Mouse (Mus musculus) urinary bladder, postnatal 10 days (tissue): ENCODE results near the gene Gm14403.
"Not testable (repeated sequence)": the region's sequence is repeated elsewhere in the genome, so short reads cannot be mapped to it uniquely, and the experiment has no call there.

Source experiments
- DNase-seq: peaks from one replicate; pipeline ENCODE4 v3.0.0; 2022; ENCODE audit warnings: low spot score

Gm14403 gene

DNA sequence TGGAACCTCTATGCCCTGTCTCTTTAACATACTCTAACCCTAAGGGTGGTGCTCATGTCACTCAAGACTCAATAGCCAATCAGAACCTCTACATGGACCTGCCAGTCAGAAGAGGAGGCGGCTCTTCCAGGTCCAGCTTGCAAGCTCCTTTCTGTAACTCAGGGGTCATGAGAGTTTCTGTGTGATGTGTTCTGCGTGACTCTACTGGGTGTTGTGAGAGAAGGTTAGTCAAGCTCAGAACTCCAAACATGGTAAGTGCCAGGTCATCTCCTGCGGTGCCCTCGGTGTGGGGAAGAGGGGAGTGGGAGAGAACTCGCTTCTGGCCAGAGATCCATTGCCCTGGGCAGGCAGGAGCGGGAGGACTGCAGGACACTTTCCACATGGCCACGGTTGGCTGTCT, at the start of gene Gm14403:
Gene Gm14403, plus strand, starts transcription at position 149 of the 400 bp plus-strand sequence.
- DNase-seq, result not testable (repeated sequence)

DNA sequence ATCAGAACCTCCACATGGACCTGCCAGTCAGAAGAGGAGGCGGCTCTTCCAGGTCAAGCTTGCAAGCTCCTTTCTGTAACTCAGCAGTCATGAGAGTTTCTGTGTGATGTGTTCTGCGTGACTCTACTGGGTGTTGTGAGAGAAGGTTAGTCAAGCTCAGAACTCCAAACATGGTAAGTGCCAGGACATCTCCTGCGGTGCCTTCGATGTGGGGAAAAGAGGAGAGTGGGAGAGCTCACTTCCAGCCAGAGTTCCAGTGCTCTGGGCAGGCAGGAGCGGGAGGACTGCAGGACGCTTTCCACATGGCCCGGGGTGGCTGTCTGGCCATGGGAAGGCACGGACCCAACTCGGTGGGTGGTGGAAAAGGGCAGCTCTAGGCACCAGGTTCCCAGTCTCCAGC, 33.3 kb upstream of the Gm14403 start, which contains the start of gene Zfp970:
Gene Zfp970, plus strand, starts transcription at position 58 of the 400 bp plus-strand sequence.
- not testable (repeated sequence) for DNase-seq

DNA sequence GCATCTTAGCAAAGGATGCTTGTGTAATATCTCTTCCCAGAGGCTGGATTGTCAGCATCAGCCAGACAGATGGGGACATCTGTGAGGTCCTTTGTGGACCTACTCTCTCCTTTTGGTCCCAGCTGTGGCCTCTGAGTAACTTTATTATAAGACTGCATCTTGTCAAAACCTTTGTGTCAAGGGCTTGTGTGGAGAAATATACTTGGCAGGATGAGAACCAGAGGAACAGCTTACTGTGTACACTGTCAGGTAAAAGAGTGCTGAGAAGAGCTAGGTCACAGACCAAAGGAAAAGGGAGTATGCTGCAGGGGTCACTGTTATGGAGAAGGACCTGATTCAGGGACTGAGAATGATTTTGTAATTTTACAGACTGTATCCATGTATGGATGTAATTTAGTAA, 29.8 kb upstream of the Gm14403 start:
- not testable (repeated sequence) for DNase-seq

DNA sequence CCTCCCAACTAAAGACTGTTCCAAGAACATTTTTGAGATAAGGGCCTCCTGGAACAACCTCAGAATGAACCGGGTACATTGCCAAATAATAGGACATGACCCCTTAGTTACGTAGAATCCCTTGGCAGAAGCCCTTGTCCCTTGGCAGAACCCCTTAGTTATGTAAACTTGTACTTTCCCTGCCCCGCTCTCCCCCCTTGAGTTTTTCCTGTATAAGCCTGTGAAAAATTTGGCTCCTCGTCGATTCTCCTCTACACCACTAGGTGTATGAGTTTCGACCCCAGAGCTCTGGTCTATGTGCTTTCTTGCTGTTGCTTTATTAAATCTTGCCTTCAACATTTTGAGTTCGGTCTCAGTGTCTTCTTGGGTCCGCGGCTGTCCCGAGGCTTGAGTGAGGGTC, 25.8 kb upstream of the Gm14403 start:
- DNase-seq, result not testable (repeated sequence)

DNA sequence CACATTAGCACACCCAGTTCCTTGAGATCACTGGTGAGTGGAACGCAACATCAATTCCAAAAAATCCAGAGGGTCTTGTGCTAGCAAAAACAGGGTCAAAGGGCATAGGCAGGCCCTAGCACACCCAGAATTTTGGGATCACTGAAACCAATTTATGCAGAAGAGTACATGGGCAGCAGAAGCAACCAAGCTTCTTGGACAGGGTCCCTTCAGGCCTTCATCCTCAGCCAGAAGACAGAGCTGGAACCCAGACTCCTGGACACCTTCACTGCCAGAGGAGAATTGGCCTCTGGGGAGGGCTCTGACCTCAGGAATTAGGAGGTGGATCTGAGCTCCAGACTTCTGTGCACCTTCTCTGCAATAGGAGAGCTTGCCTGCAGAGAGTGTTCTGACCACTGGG, 16.0 kb upstream of the Gm14403 start:
- DNase-seq, result not testable (repeated sequence)

DNA sequence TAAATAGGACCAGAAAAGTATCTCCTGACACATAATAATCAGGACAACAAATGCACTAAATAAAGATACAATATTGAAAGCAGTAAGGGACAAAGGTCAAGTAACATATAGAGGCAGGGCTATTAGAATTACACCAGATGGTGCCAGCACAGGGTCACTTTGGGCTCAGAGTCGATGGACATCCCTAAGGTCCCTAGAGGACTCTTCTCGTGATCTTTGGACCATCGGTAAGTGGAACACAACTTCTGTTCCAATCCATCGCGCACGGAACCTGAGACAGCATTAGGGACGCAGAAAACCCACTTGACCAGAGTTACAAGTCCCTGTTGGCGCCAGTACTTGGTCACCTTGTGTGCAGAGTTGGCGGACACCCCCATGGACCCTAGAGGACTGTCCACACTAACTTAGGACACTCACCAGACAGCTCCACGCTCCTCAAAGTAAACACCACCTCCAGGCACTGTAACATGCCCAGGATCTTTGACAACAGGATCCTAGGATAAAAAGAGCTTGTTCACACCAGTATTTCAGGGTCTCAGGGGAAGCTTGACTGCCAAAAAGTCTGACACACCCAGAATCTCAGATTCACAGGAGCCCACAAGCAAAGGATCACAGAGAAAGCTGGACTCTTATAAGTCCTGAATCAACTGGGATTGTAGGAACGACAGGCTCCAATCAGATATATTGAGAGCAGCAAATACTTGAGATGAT, 14.6 kb upstream of the Gm14403 start:
- not testable (repeated sequence) for DNase-seq

DNA sequence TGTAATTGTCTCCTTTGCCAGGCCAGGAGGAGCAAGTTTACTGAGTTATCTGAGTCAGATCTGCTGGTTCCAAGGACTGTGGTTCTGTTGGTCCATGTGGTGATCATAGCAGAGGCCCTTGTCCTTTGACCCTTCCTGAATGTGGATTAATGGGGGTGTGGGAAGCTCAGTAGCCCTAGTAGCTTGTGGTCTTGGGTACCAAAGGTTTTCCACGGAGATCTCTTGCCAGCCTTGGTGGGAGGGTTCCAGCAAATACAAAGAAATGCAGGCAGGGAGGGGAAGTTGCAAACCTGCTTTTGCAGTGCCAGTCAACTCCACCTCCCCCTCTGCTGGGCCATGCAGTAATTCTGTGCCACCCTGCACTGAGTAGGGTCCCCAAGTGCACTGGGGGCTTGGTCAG, 1.2 kb downstream of the Gm14403 start:
- not testable (repeated sequence) for DNase-seq

DNA sequence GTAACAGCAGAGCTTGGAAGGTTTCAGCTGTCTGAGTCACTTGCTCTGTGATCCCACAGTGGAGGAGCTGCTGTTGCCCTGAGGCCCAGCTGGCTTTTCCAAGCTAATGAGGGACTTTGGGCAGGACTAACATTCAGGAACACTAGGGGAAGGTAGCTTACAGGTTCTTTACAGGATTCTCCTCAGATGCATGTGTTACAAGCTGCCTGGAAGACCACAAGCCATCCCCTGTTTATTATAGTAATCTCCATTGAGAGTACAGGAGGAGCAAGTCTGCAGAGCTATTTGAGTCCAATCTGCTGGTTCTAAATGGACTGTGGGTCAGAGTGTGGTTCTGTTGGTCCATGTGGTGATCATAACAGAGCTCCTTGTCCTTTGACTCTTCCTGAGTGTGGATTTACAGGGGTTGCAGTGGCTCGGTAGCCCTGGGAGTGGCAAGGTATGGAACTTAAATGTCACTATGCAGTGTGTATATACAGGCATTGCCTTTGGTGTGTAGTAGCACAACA, 7.2 kb downstream of the Gm14403 start:
- not testable (repeated sequence) for DNase-seq

DNA sequence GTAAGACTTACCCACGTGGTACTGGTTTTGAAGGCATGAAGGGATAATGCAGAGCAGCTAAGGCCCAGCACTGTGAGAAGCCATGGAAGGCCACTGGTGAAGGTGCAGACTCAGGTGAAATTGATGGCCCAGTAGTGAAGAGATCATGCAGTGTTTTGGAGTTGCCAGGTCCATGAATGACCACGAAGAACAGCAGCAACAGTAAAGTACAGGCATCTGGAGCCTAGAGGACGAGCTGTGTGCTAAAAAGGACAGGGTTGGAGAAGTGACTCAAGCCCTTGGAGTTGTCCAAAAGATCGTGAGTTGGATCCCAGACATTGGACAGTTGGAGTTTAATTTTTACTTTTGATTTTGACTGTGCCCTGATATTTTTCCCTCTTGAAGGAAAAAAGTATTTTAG, 13.4 kb downstream of the Gm14403 start:
- DNase-seq, result not testable (repeated sequence)

DNA sequence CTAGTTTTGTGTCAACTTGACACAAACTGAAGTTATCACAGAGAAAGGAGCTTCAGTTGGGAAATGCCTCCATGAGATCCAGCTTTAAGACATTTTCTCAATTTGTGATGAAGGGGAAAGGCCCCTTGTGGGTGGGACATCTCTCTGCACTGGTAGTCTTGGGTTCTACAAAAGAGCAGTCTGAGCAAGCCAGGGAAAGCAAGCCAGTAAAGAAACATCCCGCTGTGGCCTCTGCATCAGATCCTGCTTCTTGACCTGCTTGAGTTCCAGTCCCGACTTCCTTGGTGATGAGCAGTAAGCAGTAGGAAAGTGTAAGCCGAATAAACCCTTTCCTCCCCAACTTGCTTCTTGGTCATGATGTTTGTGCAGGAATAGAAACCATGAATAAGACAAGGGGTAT, 14.0 kb downstream of the Gm14403 start:
- DNase-seq, result not testable (repeated sequence)

DNA sequence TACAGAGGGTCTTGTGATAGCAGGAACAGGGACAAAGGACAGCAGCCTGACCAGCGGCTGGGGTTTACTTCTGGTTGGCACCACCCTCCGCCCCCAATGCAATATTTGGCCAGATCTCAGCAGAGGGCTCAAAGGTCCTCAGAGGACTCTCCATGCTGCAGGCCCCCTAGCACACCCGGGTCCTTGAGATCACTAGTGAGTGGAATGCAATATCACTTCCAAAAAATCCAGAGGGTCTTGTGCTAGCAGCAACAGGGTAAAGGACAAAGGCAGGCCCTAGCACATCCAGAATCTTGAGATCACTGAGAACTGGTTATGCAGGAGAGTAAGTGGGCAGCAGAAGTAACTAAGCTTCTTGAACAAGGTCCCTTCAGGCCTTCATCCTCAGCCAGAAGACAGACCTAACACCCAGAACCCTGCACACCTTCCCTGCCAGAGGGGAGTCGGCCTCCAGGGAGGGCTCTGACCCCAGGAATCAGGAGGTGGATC, 16.0 kb downstream of the Gm14403 start:
- DNase-seq, result not testable (repeated sequence)

DNA sequence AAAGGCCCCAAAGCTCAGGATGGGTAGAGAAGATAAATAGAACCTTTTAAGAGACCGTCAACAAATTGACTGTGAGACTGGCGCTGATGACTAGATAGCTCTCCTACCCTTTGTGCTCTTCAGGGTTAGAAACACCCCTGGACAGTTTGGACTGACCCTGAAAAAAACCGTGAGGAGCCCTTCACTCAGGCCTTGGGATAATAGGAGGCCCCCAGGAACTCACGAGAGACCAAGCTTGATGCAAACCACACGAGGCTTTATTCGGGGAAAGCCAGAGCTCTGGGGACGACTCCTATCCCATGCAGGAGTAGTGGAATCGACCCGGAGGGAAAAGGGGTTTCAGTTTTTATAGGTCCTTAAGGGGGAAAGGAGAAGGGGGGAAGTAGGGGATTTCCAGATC, 19.7 kb downstream of the Gm14403 start:
- not testable (repeated sequence) for DNase-seq

DNA sequence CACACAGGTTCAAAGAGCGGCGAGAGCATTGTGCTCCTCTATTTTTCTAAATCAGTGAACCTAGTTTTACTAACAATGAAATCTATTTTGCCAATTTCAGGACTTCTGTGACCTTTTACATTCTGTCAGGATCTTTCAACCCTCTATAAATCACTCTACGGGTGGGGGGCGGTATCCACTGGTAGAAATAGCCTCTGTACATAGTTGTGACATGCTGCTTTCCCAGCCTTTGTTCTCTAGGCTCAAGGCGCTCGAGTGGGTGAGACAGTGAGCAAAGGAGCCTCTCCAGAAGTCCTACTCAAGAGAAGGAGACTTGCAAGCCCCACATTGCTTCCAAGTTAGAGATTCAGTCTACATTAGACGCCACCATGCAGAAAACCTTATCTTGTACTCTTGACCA, 20.3 kb downstream of the Gm14403 start:
- not testable (repeated sequence) for DNase-seq

DNA sequence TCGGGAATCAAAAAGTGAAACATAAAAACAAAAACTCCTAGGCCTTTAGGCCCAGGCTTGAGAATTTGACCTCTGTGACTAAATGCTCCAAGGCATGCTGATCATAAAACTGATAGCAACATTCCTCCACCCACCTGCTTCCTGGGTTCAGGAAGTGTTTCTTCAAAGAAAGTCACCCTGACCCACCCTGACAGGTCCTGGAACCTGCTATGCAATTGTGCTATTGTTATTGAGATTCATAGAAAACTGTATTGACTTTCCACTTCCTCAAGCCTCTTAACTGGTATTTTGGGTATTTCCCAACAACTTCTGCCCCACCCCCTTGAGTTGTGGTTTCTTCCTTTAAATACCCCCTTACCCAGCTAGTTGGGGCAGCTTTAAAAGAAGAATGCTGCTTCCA, 20.9 kb downstream of the Gm14403 start:
- not testable (repeated sequence) for DNase-seq

DNA sequence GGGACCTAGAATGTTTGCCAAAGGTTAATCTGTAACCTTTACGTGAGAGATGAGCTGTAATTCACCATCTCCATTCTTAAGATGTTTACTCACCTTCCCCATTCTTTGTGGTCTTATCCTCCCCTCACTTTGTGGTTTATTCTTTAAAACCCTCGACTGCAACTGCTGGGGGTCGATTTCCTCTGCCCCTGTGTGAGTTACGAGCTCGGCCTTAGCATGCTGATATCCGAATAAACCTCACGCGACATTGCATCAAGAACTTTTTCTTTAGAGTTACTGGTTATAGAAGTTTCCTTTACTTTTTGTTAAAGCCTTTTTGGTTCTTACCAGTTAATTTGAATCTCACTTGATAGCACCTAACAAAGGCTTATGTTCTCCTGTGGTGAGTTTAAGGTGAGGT, 22.0 kb downstream of the Gm14403 start:
- DNase-seq, result no peak

DNA sequence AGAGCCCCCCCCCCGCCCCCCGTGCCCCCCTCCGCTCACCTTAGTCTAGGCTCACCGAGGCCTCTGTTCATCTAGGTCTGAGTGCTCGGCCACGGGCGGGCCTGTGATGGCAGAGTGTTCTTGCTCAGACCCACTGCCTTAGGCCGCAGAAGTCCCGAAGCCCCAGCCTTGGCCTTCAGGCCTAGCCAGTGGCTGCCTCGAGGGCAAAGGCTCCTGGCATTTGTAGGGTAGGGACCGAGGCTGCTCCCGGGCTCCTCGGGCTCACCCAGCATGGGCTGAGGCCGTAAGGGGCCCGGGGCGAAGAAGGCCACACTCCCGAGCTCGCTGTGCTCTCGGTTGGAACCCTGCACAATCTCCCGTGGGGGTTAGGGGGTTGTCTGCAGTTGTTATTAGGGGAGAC, 25.0 kb downstream of the Gm14403 start:
- DNase-seq, result no peak

DNA sequence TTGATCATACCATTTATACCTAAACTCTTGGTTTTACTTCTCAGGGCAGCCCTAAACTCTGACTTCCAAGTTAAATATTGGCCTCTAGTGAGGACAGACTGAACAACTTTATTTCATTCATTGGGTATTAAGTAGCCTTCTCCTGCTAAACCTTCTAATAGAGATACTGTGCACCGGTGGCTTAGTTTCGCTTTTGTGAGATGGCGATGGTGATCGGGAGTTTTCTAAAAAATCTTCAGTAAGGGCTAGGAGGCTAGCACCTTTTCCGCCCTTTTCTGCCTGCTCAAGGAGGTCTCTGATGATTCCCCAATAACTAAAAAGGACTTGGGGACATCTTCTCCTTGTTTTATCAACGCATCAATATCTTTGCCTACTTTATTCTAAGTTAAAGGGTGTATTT, 25.7 kb downstream of the Gm14403 start:
- DNase-seq, result not testable (repeated sequence)

DNA sequence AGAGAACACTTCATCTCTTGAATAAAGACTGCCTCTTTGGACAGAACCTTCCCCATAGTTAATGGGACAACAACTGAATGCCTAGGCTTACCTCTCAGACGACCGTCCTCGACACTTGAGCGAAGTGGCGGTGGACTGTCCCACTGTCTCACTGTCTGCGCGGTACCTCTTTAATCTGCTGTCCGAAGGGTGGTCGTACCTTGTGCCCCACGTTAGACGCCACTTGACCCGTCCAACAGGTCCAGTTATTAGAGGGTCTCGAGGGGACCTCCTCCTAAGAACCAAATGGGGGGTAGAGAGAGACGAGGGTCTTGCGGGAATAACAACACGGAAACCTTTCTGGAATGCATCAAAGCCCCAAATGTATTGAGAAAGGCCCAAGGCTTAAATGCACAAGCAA, 26.2 kb downstream of the Gm14403 start:
- not testable (repeated sequence) for DNase-seq

DNA sequence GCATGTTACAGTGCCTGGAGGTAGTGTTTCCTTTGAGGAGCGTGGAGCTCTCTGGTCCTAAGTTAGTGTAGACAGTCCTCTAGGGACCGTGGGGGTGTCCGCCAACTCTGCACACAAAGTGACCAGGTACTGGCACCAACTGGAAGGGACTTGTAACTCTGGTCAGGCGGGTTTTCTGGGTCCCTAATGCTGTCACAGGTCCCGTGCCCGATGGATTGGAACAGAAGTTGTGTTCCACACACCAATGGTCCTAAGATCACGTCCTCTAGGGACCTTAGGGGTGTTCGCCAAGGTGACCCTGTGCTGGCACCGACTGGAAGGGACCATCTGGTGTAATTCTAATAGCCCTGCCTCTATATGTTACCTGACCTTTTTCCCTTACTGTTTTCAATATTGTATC, 37.9 kb downstream of the Gm14403 start:
- DNase-seq, result no peak

DNA sequence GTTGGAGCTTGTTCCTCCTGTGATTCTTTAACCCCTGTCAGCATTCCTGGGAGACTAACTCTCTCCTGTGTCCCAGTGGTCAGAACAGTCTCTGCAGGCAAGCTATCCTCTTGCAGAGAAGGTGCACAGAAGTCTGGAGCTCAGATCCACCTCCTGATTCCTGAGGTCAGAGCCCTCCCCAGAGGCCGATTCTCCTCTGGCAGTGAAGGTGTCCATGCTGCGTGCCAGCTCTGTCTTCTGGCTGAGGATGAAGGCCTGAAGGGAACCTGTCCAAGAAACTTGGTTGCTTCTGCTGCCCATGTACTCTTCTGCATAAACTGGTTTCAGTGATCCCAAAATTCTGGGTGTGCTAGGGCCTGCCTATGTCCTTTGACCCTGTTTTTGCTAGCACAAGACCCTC, 39.1 kb downstream of the Gm14403 start:
- not testable (repeated sequence) for DNase-seq

DNA sequence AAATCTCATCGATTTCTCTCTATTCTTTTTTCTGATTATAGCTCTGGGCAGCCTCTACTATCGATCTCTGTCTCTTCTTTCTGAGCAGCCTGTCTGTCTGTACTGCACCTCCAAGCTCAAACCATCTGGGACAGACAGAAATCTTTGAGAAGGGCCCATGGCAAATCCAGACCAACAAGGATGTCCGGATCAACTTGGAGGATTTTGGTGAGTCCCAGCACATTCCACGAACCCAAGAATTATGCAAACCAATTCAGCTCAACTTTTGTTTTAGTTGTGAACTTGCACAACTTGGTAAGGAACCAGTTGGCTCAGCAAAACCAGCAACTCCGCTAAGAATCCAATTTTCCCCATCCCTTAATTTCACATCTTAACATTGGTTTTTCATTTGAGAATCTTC, 39.7 kb downstream of the Gm14403 start:
- not testable (repeated sequence) for DNase-seq

DNA sequence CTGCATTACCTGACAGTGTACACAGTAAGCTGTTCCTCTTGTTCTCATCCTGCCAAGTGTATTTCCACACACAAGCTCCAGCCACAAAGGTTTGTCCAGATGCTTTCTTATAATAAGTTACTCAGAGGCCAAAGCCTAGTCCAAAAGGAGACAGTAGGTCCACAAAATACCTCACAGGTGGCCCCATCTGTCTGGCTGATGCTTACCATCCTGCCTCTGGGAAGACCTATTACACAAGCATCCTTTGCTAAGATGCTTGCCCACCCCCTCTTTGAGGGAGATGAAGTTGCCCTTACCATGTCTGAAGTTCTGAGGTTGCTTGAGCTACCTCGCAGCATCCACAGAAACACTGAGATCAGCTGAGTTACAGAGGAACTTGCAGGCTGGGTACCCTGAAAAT, 57.2 kb downstream of the Gm14403 start:
- not testable (repeated sequence) for DNase-seq
